Mouse (Mus musculus): Measurements from ENCODE around the gene Ikzf1. TPM values are rescaled to one million over a fixed set of nuclear protein-coding genes. Genes with fewer than 3 reads are reported as not detected.

Ikzf1 gene
- total and polyA plus RNA-seq, 2 experiments from 2014 or later = 1.5 to 4.5 TPM

- H3K27me3 ChIP-seq (ENCODE audit: insufficient read depth, low read length) = no peaks in the 10 kb centered on the region
- no peaks in the 10 kb centered on the region for H3K4me1 ChIP-seq (ENCODE audit: insufficient read depth, low read length)
- no peak overlapping the region for H3K4me3 ChIP-seq (ENCODE audit: low read depth, low read length)
- no peaks in the 10 kb centered on the region for H3K36me3 ChIP-seq (ENCODE audit: insufficient read depth, low read length)
- H3K27ac ChIP-seq (ENCODE audit: low read depth, low read length) = no peak overlapping the region
- TF ChIP-seq CTCF (IDR thresholded peaks at IDR 0.05) = no peak
- ATAC-seq (ENCODE audit: low FRiP score) (no peak), DNase-seq (ENCODE audit: low spot score) (no peak)
- 95% methylated on average over 3 of the region's 3 CpGs for WGBS
- H3K4me2 ChIP-seq (ENCODE audit: low read depth, low read length, poor library complexity, severe bottlenecking) = no peak overlapping the region
- H3K9ac ChIP-seq (replicated peaks; ENCODE audit: low read length, poor library complexity, severe bottlenecking) = no peak overlapping the region
- no peaks in the 10 kb centered on the region for H3K9me3 ChIP-seq (ENCODE audit: low read length)
These were observed 115.5 kb downstream of the Ikzf1 start for GRCm38 (mm10) chr11:11800304-11800703.

GRCm38 (mm10) chr11:11801067-11801466 lies 116.3 kb downstream of the Ikzf1 start:
- no peaks in the 10 kb centered on the region for H3K36me3 ChIP-seq (ENCODE audit: insufficient read depth, low read length)
- no peaks in the 10 kb centered on the region for H3K4me1 ChIP-seq (ENCODE audit: insufficient read depth, low read length)
- no peak overlapping the region for H3K27ac ChIP-seq (ENCODE audit: low read depth, low read length)
- no peak overlapping the region for H3K4me2 ChIP-seq (ENCODE audit: low read depth, low read length, poor library complexity, severe bottlenecking)
- 96% methylated on average over 9 of the region's 9 CpGs for WGBS
- H3K4me3 ChIP-seq (ENCODE audit: low read depth, low read length) = no peak overlapping the region
- DNase-seq (ENCODE audit: low spot score) (no peak), ATAC-seq (ENCODE audit: low FRiP score) (no peak)
- no peaks in the 10 kb centered on the region for H3K27me3 ChIP-seq (ENCODE audit: insufficient read depth, low read length)
- TF ChIP-seq CTCF (IDR thresholded peaks at IDR 0.05) = no peak
- H3K9me3 ChIP-seq (ENCODE audit: low read length) = no peaks in the 10 kb centered on the region
- no peak overlapping the region for H3K9ac ChIP-seq (replicated peaks; ENCODE audit: low read length, poor library complexity, severe bottlenecking)

- TF ChIP-seq CTCF (IDR thresholded peaks at IDR 0.05) = no peak
- H3K27ac ChIP-seq (ENCODE audit: low read depth, low read length) = no peak overlapping the region
- 85% methylated on average over 5 of the region's 5 CpGs for WGBS
These were observed 119.6 kb downstream of the Ikzf1 start for GRCm38 (mm10) chr11:11804421-11804820.

GRCm38 (mm10) chr11:11805951-11806350 lies 121.1 kb downstream of the Ikzf1 start:
- Histone ChIP-seq H3K27ac (ENCODE audit: low read depth, low read length) (no peak overlapping the region), H3K4me2 (ENCODE audit: low read depth, low read length, poor library complexity, severe bottlenecking) (no peak overlapping the region), H3K4me3 (ENCODE audit: low read depth, low read length) (no peak overlapping the region), H3K4me1 (ENCODE audit: insufficient read depth, low read length) (no peaks in the 10 kb centered on the region), H3K9me3 (ENCODE audit: low read length) (no peaks in the 10 kb centered on the region), H3K27me3 (ENCODE audit: insufficient read depth, low read length) (no peaks in the 10 kb centered on the region), H3K9ac (replicated peaks; ENCODE audit: low read length, poor library complexity, severe bottlenecking) (no peak overlapping the region), H3K36me3 (ENCODE audit: insufficient read depth, low read length) (no peaks in the 10 kb centered on the region)
- no peak for ATAC-seq (ENCODE audit: low FRiP score)
- 95% methylated on average over 4 of the region's 4 CpGs for WGBS
- DNase-seq (ENCODE audit: low spot score) = no peak
- no peak for TF ChIP-seq CTCF (IDR thresholded peaks at IDR 0.05)

More at GRCm38 (mm10) chr11:11804421-11804820, 119.6 kb downstream of the Ikzf1 start:
- H3K36me3 ChIP-seq (ENCODE audit: insufficient read depth, low read length) = no peaks in the 10 kb centered on the region
- H3K4me1 ChIP-seq (ENCODE audit: insufficient read depth, low read length) = no peaks in the 10 kb centered on the region
- ATAC-seq (ENCODE audit: low FRiP score) (no peak), DNase-seq (ENCODE audit: low spot score) (no peak)
- no peak overlapping the region for H3K4me2 ChIP-seq (ENCODE audit: low read depth, low read length, poor library complexity, severe bottlenecking)
- H3K9ac ChIP-seq (replicated peaks; ENCODE audit: low read length, poor library complexity, severe bottlenecking) = no peak overlapping the region
- H3K27me3 ChIP-seq (ENCODE audit: insufficient read depth, low read length) = no peaks in the 10 kb centered on the region
- H3K9me3 ChIP-seq (ENCODE audit: low read length) = no peaks in the 10 kb centered on the region
- H3K4me3 ChIP-seq (ENCODE audit: low read depth, low read length) = no peak overlapping the region

- H3K4me3 ChIP-seq (ENCODE audit: low read depth, low read length) = peak overlapping the region; percentile 67
- H3K27me3 ChIP-seq (ENCODE audit: insufficient read depth, low read length) = no peaks in the 10 kb centered on the region
- H3K4me1 ChIP-seq (ENCODE audit: insufficient read depth, low read length) = no peaks in the 10 kb centered on the region
- TF ChIP-seq CTCF (IDR thresholded peaks at IDR 0.05) = no peak
- no peaks in the 10 kb centered on the region for H3K9me3 ChIP-seq (ENCODE audit: low read length)
- peak overlapping the region; percentile 73 for H3K4me2 ChIP-seq (ENCODE audit: low read depth, low read length, poor library complexity, severe bottlenecking)
- no peak for DNase-seq (ENCODE audit: low spot score)
- H3K36me3 ChIP-seq (ENCODE audit: insufficient read depth, low read length) = no peaks in the 10 kb centered on the region
- no peak for ATAC-seq (ENCODE audit: low FRiP score)
- H3K9ac ChIP-seq (replicated peaks; ENCODE audit: low read length, poor library complexity, severe bottlenecking) = peak overlapping the region; percentile 48
- no peak overlapping the region for H3K27ac ChIP-seq (ENCODE audit: low read depth, low read length)
- 8% methylated on average over 25 of the region's 25 CpGs for WGBS
These were observed 123.4 kb downstream of the Ikzf1 start for GRCm38 (mm10) chr11:11808035-11808819.

- H3K4me2 ChIP-seq (ENCODE audit: low read depth, low read length, poor library complexity, severe bottlenecking) = peak within 1 kb of the TSS; percentile 73
- under 1% methylated on average over 53 of the region's 53 CpGs for WGBS
- H3K9ac ChIP-seq (replicated peaks; ENCODE audit: low read length, poor library complexity, severe bottlenecking) = peak within 1 kb of the TSS; percentile 79
- peak; percentile 45 for TF ChIP-seq CTCF (IDR thresholded peaks at IDR 0.05)
- peak within 1 kb of the TSS; percentile 93 for H3K27ac ChIP-seq (ENCODE audit: low read depth, low read length)
- peak within 1 kb of the TSS; percentile 67 for H3K4me3 ChIP-seq (ENCODE audit: low read depth, low read length)
- ATAC-seq (ENCODE audit: low FRiP score) (peak; percentile 94), DNase-seq (ENCODE audit: low spot score) (peak; percentile 97)
- no peaks in the 10 kb centered on the region for H3K4me1 ChIP-seq (ENCODE audit: insufficient read depth, low read length)
- H3K9me3 ChIP-seq (ENCODE audit: low read length) = no peaks in the 10 kb centered on the region
- no peaks in the 10 kb centered on the region for H3K36me3 ChIP-seq (ENCODE audit: insufficient read depth, low read length)
- no peaks in the 10 kb centered on the region for H3K27me3 ChIP-seq (ENCODE audit: insufficient read depth, low read length)
These were observed 124.1 kb downstream of the Ikzf1 start, which contains the start of gene Fignl1 for GRCm38 (mm10) chr11:11808820-11809403. Gene Fignl1 (minus strand): TSS chr11:11808962.
